Mouse (Mus musculus) testis, postnatal 10 days (tissue): ENCODE data around the gene Fbxl17.
A peak's percentile ranks its signal among the peaks of the same experiment; 100 is the strongest.

Experiments used
- DNase-seq: peaks from one replicate; pipeline ENCODE4 v3.0.0; 2021; ENCODE audit warnings: low spot score

Gene Fbxl17

GRCm38 (mm10) chr17:63326227-63326626, 173.6 kb downstream of the Fbxl17 start:
- no peak for DNase-seq

- DNase-seq: no peak
Measured at GRCm38 (mm10) chr17:63324672-63325071, 175.1 kb downstream of the Fbxl17 start.

GRCm38 (mm10) chr17:63324039-63324438, 175.8 kb downstream of the Fbxl17 start:
- DNase-seq: peak; percentile 80

GRCm38 (mm10) chr17:63322846-63323245, 177.0 kb downstream of the Fbxl17 start:
- DNase-seq: no peak

- DNase-seq: no peak
Measured at GRCm38 (mm10) chr17:63321290-63321689, 178.5 kb downstream of the Fbxl17 start.

- no peak for DNase-seq
Measured at GRCm38 (mm10) chr17:63317518-63317917, 182.3 kb downstream of the Fbxl17 start.

GRCm38 (mm10) chr17:63315646-63316480, 184.0 kb downstream of the Fbxl17 start:
- no peak for DNase-seq

GRCm38 (mm10) chr17:63312804-63313203, 187.0 kb downstream of the Fbxl17 start:
- no peak for DNase-seq

GRCm38 (mm10) chr17:63312330-63312729, 187.5 kb downstream of the Fbxl17 start:
- DNase-seq: no peak

GRCm38 (mm10) chr17:63311613-63312012, 188.2 kb downstream of the Fbxl17 start:
- DNase-seq: no peak

GRCm38 (mm10) chr17:63310021-63310420, 189.8 kb downstream of the Fbxl17 start:
- DNase-seq: no peak

GRCm38 (mm10) chr17:63303862-63304261, 196.0 kb downstream of the Fbxl17 start:
- no peak for DNase-seq

- no peak for DNase-seq
Measured at GRCm38 (mm10) chr17:63301822-63302393, 197.9 kb downstream of the Fbxl17 start.

- no peak for DNase-seq
Measured at GRCm38 (mm10) chr17:63295471-63295870, 204.3 kb downstream of the Fbxl17 start.

GRCm38 (mm10) chr17:63294961-63295360, 204.9 kb downstream of the Fbxl17 start:
- DNase-seq: no peak

GRCm38 (mm10) chr17:63293979-63294378, 205.8 kb downstream of the Fbxl17 start:
- DNase-seq: no peak

- DNase-seq: peak; percentile 55
Measured at GRCm38 (mm10) chr17:63289317-63289913, 210.4 kb downstream of the Fbxl17 start.

GRCm38 (mm10) chr17:63288850-63289249, 211.0 kb downstream of the Fbxl17 start:
- no peak for DNase-seq

- peak; percentile 63 for DNase-seq
Measured at GRCm38 (mm10) chr17:63287413-63287812, 212.4 kb downstream of the Fbxl17 start.

- peak; percentile 44 for DNase-seq
Measured at GRCm38 (mm10) chr17:63285265-63285939, 214.4 kb downstream of the Fbxl17 start.

GRCm38 (mm10) chr17:63284074-63284473, 215.7 kb downstream of the Fbxl17 start:
- DNase-seq: no peak

GRCm38 (mm10) chr17:63282004-63282403, 217.8 kb downstream of the Fbxl17 start:
- DNase-seq: no peak

- DNase-seq: no peak
Measured at GRCm38 (mm10) chr17:63280990-63281389, 218.8 kb downstream of the Fbxl17 start.
